Mouse (Mus musculus): Measurements from ENCODE around the gene Cfap52. TPM values are rescaled to one million over a fixed set of nuclear protein-coding genes. Genes with fewer than 3 reads are reported as not detected.

Gene Cfap52
- polyA plus RNA-seq, 1 experiment: 3.2 TPM

DNA sequence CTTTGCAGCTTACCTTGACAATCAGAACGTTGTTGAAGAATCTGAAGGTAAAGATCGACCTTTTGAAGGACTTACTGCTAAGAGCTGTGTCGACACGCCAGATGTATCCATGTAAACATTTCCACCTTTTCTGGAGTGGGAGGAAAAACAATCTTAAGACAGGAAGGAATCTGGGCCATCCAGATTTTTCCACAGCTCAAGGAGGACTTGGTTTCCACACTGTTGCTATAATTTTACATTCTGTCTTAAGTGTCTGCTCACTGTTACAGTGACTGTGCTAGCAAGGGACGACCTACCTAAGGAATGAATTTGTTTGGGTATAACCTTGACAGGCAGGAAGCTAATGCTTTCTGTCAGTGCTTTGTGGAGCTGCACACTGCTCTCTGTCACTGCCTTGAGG lies 7.8 kb upstream of the Cfap52 start:
- TF ChIP-seq POLR2A (IDR thresholded peaks at IDR 0.05; ENCODE audit: borderline replicate concordance, extremely low read depth, insufficient read depth, insufficient read length, poor library complexity, severe bottlenecking): no peak
- TF ChIP-seq CTCF (IDR thresholded peaks at IDR 0.05; ENCODE audit: borderline replicate concordance, extremely low read depth, insufficient read depth, insufficient read length): no peak
- DNase-seq (ENCODE audit: low read depth): no peak

DNA sequence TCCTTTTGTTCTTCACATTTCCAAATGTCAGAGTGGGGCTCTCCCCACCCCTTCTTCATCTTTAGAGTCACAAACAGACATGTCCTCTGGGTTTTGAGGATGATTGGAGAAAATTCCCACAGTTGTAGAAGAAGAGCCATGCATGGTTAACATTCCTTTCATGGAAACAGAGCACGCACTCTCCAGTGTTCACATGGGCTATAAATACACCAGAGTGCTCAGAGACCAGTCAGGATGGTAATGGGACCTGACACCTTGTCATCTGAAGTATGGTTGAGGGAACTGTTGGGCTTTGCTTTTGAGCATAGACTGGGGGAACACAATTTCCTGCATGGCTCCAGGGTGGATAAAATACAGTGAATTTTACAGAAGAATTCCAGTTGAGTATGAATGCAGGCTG lies 7.2 kb upstream of the Cfap52 start:
- no peak for DNase-seq (ENCODE audit: low read depth)
- TF ChIP-seq POLR2A (IDR thresholded peaks at IDR 0.05; ENCODE audit: borderline replicate concordance, extremely low read depth, insufficient read depth, insufficient read length, poor library complexity, severe bottlenecking) (no peak), CTCF (IDR thresholded peaks at IDR 0.05; ENCODE audit: borderline replicate concordance, extremely low read depth, insufficient read depth, insufficient read length) (no peak)

DNA sequence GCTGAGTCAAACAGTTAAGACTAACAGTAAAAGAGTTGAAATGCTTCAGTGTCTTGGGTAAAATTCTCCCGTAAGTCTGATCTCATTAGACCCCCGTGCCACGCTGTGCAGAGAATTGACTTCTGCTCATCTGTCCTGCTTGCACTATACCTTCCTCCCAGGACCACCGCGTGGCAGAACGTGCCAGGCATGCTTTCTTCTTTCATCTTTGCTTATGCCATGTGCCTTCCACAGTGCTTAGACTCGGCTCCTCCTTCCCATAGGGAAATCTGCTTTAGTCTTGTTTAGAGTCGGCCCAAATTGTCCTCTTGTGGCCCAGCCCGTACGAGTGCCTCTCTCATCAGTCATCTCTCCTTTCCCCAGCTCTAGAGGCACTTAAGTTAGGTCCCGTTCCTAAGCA lies 2.4 kb upstream of the Cfap52 start:
- DNase-seq (ENCODE audit: low read depth): no peak
- TF ChIP-seq POLR2A (IDR thresholded peaks at IDR 0.05; ENCODE audit: borderline replicate concordance, extremely low read depth, insufficient read depth, insufficient read length, poor library complexity, severe bottlenecking): no peak
- no peak for TF ChIP-seq CTCF (IDR thresholded peaks at IDR 0.05; ENCODE audit: borderline replicate concordance, extremely low read depth, insufficient read depth, insufficient read length)

DNA sequence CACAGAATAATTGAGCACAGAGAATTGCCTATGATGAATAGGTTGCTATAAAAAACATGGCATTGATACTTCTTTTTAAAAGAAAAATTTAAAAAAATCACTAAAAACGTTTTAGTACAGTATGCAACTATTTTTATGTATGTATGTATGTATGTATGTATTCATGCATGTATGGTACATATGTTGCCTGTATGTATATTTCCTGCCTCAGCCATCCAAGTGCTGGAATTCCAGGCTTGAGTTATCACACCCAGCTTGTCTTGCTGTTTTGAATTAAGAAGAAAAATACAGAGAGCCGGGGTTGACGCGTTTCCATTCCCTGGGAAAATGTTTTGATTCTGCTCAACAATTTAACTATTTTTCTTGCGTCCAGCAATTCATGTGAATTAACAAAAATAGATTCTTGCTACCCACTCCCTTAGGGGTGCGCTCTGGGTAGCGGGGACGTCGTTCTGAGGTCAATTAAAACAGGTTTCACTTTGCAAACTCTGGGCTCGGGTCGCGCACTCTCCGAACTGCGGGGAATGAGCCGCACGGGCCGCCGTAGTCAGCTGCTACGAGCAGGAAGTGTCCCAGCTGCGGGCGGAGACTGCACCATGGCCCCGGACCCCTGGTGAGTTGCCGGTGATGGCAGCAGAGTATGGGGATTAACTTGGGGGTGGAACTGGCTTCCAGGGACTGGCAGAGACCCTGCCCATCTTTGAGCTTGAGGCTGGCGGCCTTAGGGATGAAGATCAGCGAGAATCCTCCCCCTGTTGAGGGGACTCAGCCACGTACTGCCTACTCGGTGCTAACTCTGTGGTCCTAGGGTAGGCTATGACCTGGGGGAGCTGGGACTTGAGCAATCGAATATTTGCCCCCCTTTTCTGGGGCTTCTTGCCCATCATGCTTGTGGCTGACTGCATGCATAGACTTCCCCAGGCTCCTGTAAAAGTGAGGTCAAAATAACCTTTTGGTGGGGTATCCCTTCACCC lies 741 bp upstream of the Cfap52 start, which contains the start of gene Stx8:
Gene Stx8 (plus strand): TSS at position 289 of the 974 bp plus-strand sequence.
- peak; percentile 93 for DNase-seq (ENCODE audit: low read depth)
- TF ChIP-seq POLR2A (IDR thresholded peaks at IDR 0.05; ENCODE audit: borderline replicate concordance, extremely low read depth, insufficient read depth, insufficient read length, poor library complexity, severe bottlenecking) (peak; percentile 41; the same call in 1 of the 2 replicates), CTCF (IDR thresholded peaks at IDR 0.05; ENCODE audit: borderline replicate concordance, extremely low read depth, insufficient read depth, insufficient read length) (no peak)

- peak; percentile 5 for DNase-seq (ENCODE audit: low read depth)
- TF ChIP-seq POLR2A (IDR thresholded peaks at IDR 0.05; ENCODE audit: borderline replicate concordance, extremely low read depth, insufficient read depth, insufficient read length, poor library complexity, severe bottlenecking) (no peak), CTCF (IDR thresholded peaks at IDR 0.05; ENCODE audit: borderline replicate concordance, extremely low read depth, insufficient read depth, insufficient read length) (no peak)
These were observed 1.3 kb downstream of the Cfap52 start for GRCm38 (mm10) chr11:67964110-67964509.

DNA sequence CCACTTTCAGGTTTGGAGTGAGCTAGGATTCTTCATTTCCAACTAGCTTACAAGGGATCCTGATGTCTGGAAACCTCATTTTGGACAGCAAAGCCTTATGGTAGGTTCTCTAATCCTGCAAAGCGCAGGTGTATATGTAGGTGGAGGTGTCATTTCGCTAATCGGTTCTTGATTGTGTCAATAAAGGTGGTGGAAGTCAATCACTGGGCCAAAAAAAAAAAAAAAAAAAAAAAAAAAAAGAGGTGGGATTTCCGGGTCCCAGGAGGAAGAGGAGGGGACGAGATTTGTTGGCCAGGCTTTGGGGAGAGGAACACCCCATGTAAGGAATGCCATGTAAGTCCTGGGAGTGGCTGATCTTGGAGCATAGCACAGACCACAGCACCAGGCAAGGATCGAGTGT lies 11.0 kb downstream of the Cfap52 start:
- no peak for DNase-seq (ENCODE audit: low read depth)
- no peak for TF ChIP-seq POLR2A (IDR thresholded peaks at IDR 0.05; ENCODE audit: borderline replicate concordance, extremely low read depth, insufficient read depth, insufficient read length, poor library complexity, severe bottlenecking)
- TF ChIP-seq CTCF (IDR thresholded peaks at IDR 0.05; ENCODE audit: borderline replicate concordance, extremely low read depth, insufficient read depth, insufficient read length): no peak

DNA sequence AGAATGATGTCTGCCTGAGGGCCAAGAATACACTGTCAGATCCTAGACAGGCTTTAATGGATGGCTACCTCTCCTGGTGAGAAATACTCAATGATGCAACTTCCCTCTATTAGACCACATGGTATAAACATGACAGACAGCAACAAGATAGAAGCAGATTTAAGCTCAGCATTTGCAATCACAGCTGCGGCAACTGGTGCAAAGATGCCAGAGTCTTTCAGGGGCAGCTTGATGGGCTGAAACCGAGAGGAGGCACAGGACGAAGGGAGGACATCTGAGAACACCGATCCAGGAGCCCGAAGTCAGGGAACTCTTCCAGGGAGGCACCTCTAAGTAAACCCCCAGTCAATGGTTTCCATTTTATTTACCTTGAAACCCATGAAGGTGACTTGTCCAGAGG lies 11.8 kb downstream of the Cfap52 start:
- no peak for TF ChIP-seq CTCF (IDR thresholded peaks at IDR 0.05; ENCODE audit: borderline replicate concordance, extremely low read depth, insufficient read depth, insufficient read length)
- no peak for DNase-seq (ENCODE audit: low read depth)

GRCm38 (mm10) chr11:67949475-67949874 lies 16.0 kb downstream of the Cfap52 start:
- TF ChIP-seq CTCF (IDR thresholded peaks at IDR 0.05; ENCODE audit: borderline replicate concordance, extremely low read depth, insufficient read depth, insufficient read length): no peak
- TF ChIP-seq POLR2A (IDR thresholded peaks at IDR 0.05; ENCODE audit: borderline replicate concordance, extremely low read depth, insufficient read depth, insufficient read length, poor library complexity, severe bottlenecking): no peak
- DNase-seq (ENCODE audit: low read depth): no peak

DNA sequence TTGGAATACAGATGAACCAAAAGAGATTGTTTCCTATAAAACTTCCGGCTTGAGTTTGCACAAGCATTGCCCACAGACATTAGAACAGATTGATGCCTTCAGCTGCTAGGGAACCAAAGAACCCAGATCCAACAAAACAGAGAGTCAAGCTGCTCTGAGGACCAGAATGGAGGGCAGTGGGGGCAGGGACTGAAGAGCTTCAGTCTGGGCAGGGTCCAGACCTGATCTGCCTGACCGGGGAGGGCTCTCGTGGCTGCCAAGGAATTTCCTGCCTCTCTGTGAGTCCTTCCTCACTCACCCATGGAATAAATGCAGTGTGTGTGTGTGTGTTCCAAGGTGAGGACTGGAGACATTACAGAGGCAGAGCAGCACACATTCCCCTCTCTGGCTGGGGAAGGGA lies 17.2 kb downstream of the Cfap52 start:
- no peak for DNase-seq (ENCODE audit: low read depth)
- no peak for TF ChIP-seq POLR2A (IDR thresholded peaks at IDR 0.05; ENCODE audit: borderline replicate concordance, extremely low read depth, insufficient read depth, insufficient read length, poor library complexity, severe bottlenecking)
- no peak for TF ChIP-seq CTCF (IDR thresholded peaks at IDR 0.05; ENCODE audit: borderline replicate concordance, extremely low read depth, insufficient read depth, insufficient read length)

- no peak for TF ChIP-seq CTCF (IDR thresholded peaks at IDR 0.05; ENCODE audit: borderline replicate concordance, extremely low read depth, insufficient read depth, insufficient read length)
- no peak for TF ChIP-seq POLR2A (IDR thresholded peaks at IDR 0.05; ENCODE audit: borderline replicate concordance, extremely low read depth, insufficient read depth, insufficient read length, poor library complexity, severe bottlenecking)
- no peak for DNase-seq (ENCODE audit: low read depth)
These were observed 33.3 kb downstream of the Cfap52 start for GRCm38 (mm10) chr11:67932156-67932555.

GRCm38 (mm10) chr11:67926348-67927055 lies 38.9 kb downstream of the Cfap52 start:
- DNase-seq (ENCODE audit: low read depth): no peak
- TF ChIP-seq CTCF (IDR thresholded peaks at IDR 0.05; ENCODE audit: borderline replicate concordance, extremely low read depth, insufficient read depth, insufficient read length): no peak
- no peak for TF ChIP-seq POLR2A (IDR thresholded peaks at IDR 0.05; ENCODE audit: borderline replicate concordance, extremely low read depth, insufficient read depth, insufficient read length, poor library complexity, severe bottlenecking)
